Mouse (Mus musculus): ENCODE results near the gene Adam15. TPM values are rescaled to one million over a fixed set of nuclear protein-coding genes. Genes with fewer than 3 reads are reported as not detected.

Adam15 gene
- total and polyA plus RNA-seq, 3 experiments, result 15.3 to 43.2 TPM; not detected in 1

DNA sequence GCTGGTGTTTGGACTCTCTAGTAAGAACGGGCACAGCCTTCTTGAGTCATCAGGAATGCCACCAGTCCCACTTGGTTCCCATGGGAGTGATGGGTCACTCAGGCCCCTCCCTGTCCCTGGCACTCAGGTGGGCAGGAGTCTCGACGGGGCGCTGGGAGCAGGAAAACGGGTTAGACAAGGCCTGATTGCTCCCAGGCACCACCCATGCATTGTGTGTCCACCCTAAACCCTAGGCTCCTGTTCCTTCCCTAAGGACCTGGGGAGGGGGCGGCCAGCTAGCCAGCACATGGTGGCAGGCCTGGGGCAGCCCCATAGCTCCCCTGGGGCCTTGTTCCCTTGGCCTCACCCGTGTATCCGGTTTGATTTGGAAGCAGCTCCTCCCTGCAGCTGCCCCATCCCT is 31.5 kb downstream of the Adam15 start:
- Histone ChIP-seq H3K4me1 (ENCODE audit: control insufficient read depth in 1 of 2, insufficient read depth in 2 of 2, low read length in 2 of 2) (peaks cover 4 to 8% of the 10 kb centered on the region in 2 experiments), H3K9me3 (replicated peaks; ENCODE audit: insufficient read depth, low read length) (no peaks in the 10 kb centered on the region), H3K27ac (ENCODE audit: control insufficient read depth, low read depth, low read length) (no peak overlapping the region), H3K36me3 (ENCODE audit: control insufficient read depth in 1 of 2, insufficient read depth in 2 of 2, low read length in 2 of 2) (no peaks in the 10 kb centered on the region), H3K27me3 (ENCODE audit: control insufficient read depth in 1 of 2, insufficient read depth in 2 of 2, low read length in 2 of 2) (peaks cover 21 to 26% of the 10 kb centered on the region in 2 experiments), H3K79me2 (ENCODE audit: control insufficient read depth, insufficient read depth, low read length, poor library complexity) (no peaks in the 10 kb centered on the region), H3K9ac (ENCODE audit: control insufficient read depth, low read depth, low read length, poor library complexity, severe bottlenecking) (no peak overlapping the region), H3K4me3 (ENCODE audit: control insufficient read depth in 1 of 2, insufficient read depth in 1 of 2, low read depth in 2 of 2, low read length in 2 of 2) (no peak overlapping the region)
- DNase-seq (ENCODE audit: low read depth, low spot score), result no peak
- TF ChIP-seq ZC3H11A (IDR thresholded peaks at IDR 0.05; ENCODE audit: low read depth, low read length) (no peak), ZNF384 (IDR thresholded peaks at IDR 0.05; ENCODE audit: low read depth, low read length) (no peak), CHD1 (IDR thresholded peaks at IDR 0.05; ENCODE audit: low read depth, low read length) (no peak), MYC (IDR thresholded peaks at IDR 0.05; ENCODE audit: low read depth, low read length) (no peak), EP300 (IDR thresholded peaks at IDR 0.05; ENCODE audit: low read depth in 1 of 2, low read length in 2 of 2) (no peak), GATA1 (IDR thresholded peaks at IDR 0.05; ENCODE audit: low read depth, low read length) (no peak), MAFK (IDR thresholded peaks at IDR 0.05; ENCODE audit: borderline replicate concordance, low read depth, low read length) (no peak), POLR2A (IDR thresholded peaks at IDR 0.05; ENCODE audit: control insufficient read depth in 1 of 2, insufficient read depth in 1 of 2, low read depth in 1 of 2, low read length in 2 of 2, poor library complexity in 1 of 2) (no peak), ETS1 (IDR thresholded peaks at IDR 0.05; ENCODE audit: low read depth, low read length) (no peak), MXI1 (IDR thresholded peaks at IDR 0.05; ENCODE audit: low read depth, low read length) (no peak), ZMIZ1 (IDR thresholded peaks at IDR 0.05; ENCODE audit: low read depth, low read length) (no peak), TCF12 (IDR thresholded peaks at IDR 0.05; ENCODE audit: low read depth, low read length) (no peak), TBP (IDR thresholded peaks at IDR 0.05; ENCODE audit: low read depth, low read length) (no peak)

DNA sequence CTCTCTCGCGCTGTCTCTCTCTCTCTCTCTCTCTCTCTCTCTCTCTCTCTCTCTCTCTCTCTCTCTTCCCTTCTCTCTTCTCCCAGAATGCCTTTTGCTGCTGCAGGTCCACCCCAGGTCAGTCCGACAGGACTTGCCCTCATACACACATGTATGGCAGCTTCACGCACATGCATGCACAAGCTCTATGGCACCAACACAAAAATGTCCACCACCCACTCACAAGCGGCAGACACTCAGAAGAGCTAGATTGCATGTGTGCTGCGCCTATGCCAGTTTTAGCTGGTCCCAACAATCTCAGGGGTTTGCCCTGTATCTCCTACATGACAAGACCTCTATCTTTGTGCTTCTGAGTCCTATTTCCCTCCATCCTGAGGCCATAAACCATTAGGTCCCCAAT is 32.5 kb downstream of the Adam15 start:
- 0 out of 2 replicates have a peak, but pooled peaks have one; percentile 11 for TF ChIP-seq SIN3A (IDR thresholded peaks at IDR 0.05; ENCODE audit: low read length)
- no peak for TF ChIP-seq GABPA (IDR thresholded peaks at IDR 0.05; ENCODE audit: low read depth, low read length)
- no peaks in the 10 kb centered on the region for H3K9me3 ChIP-seq (replicated peaks; ENCODE audit: insufficient read depth, low read length)
- H3K4me1 ChIP-seq (ENCODE audit: control insufficient read depth in 1 of 2, insufficient read depth in 2 of 2, low read length in 2 of 2), result peaks cover 4 to 5% of the 10 kb centered on the region in 2 experiments
- no peaks in the 10 kb centered on the region for H3K79me2 ChIP-seq (ENCODE audit: control insufficient read depth, insufficient read depth, low read length, poor library complexity)
- no peak overlapping the region for H3K27ac ChIP-seq (ENCODE audit: control insufficient read depth, low read depth, low read length)
- no peak overlapping the region for H3K9ac ChIP-seq (ENCODE audit: control insufficient read depth, low read depth, low read length, poor library complexity, severe bottlenecking)
- H3K36me3 ChIP-seq (ENCODE audit: control insufficient read depth in 1 of 2, insufficient read depth in 2 of 2, low read length in 2 of 2), result no peaks in the 10 kb centered on the region
- H3K27me3 ChIP-seq (ENCODE audit: control insufficient read depth in 1 of 2, insufficient read depth in 2 of 2, low read length in 2 of 2), result peaks cover 27% of the 10 kb centered on the region in 2 experiments
- DNase-seq (ENCODE audit: low read depth, low spot score), result no peak
- H3K4me3 ChIP-seq (ENCODE audit: control insufficient read depth in 1 of 2, insufficient read depth in 1 of 2, low read depth in 2 of 2, low read length in 2 of 2), result no peak overlapping the region

DNA sequence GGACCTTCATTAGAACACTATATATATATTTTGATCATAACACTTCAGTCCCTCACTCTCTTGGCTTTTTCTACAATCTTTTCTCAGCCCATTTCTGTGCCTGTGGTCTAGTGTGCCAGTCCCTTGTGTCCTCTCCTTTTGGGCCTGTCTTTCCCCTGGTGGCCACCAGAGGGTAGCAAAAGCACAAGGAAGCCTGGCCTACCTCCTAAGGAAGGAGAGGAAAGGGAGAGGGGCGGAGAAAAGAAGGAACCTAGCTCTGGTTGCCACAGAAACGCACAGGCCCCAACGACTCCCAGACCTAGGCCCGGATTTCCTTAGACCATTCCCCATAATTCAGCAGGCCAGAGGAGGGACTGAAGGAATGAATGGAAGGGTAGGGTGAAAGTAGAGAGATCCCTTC is 33.0 kb downstream of the Adam15 start:
- Histone ChIP-seq H3K79me2 (ENCODE audit: control insufficient read depth, insufficient read depth, low read length, poor library complexity) (no peaks in the 10 kb centered on the region), H3K9me3 (replicated peaks; ENCODE audit: insufficient read depth, low read length) (no peaks in the 10 kb centered on the region), H3K27me3 (ENCODE audit: control insufficient read depth in 1 of 2, insufficient read depth in 2 of 2, low read length in 2 of 2) (peaks cover 24 to 25% of the 10 kb centered on the region in 2 experiments), H3K4me1 (ENCODE audit: control insufficient read depth in 1 of 2, insufficient read depth in 2 of 2, low read length in 2 of 2) (peaks cover 0 to 1% of the 10 kb centered on the region in 2 experiments; a peak in 2 of 4 replicates), H3K9ac (ENCODE audit: control insufficient read depth, low read depth, low read length, poor library complexity, severe bottlenecking) (no peak overlapping the region), H3K36me3 (ENCODE audit: control insufficient read depth in 1 of 2, insufficient read depth in 2 of 2, low read length in 2 of 2) (no peaks in the 10 kb centered on the region), H3K27ac (ENCODE audit: control insufficient read depth, low read depth, low read length) (no peak overlapping the region), H3K4me3 (ENCODE audit: control insufficient read depth in 1 of 2, insufficient read depth in 1 of 2, low read depth in 2 of 2, low read length in 2 of 2) (no peak overlapping the region)
- DNase-seq (ENCODE audit: low read depth, low spot score), result peak; percentile 88
- TF ChIP-seq MEF2A (IDR thresholded peaks at IDR 0.05; ENCODE audit: extremely low read depth, insufficient replicate concordance, low read depth, low read length, poor library complexity, severe bottlenecking) (no peak), ZC3H11A (IDR thresholded peaks at IDR 0.05; ENCODE audit: low read depth, low read length) (peak; percentile 94), TCF12 (IDR thresholded peaks at IDR 0.05; ENCODE audit: low read depth, low read length) (no peak), CHD2 (IDR thresholded peaks at IDR 0.05; ENCODE audit: low read length) (no peak), USF1 (IDR thresholded peaks at IDR 0.05; ENCODE audit: low read depth, low read length) (no peak), TAL1 (IDR thresholded peaks at IDR 0.05; ENCODE audit: low read length) (no peak), MXI1 (IDR thresholded peaks at IDR 0.05; ENCODE audit: low read depth, low read length) (no peak), TBP (IDR thresholded peaks at IDR 0.05; ENCODE audit: low read depth, low read length) (no peak), USF2 (IDR thresholded peaks at IDR 0.05; ENCODE audit: borderline replicate concordance in 1 of 2, insufficient read depth in 1 of 2, low read depth in 1 of 2, low read length in 2 of 2) (no peak), CHD1 (IDR thresholded peaks at IDR 0.05; ENCODE audit: low read depth, low read length) (no peak), UBTF (IDR thresholded peaks at IDR 0.05; ENCODE audit: borderline replicate concordance, insufficient read depth, low read depth, low read length) (no peak), POLR2AphosphoS2 (IDR thresholded peaks at IDR 0.05; ENCODE audit: low read length) (no peak), E2F4 (IDR thresholded peaks at IDR 0.05; ENCODE audit: borderline replicate concordance, low read depth, low read length) (no peak), BHLHE40 (IDR thresholded peaks at IDR 0.05; ENCODE audit: borderline replicate concordance, low read depth, low read length) (no peak), MAFK (IDR thresholded peaks at IDR 0.05; ENCODE audit: borderline replicate concordance, low read depth, low read length) (no peak), ELF1 (IDR thresholded peaks at IDR 0.05; ENCODE audit: low read depth, low read length) (peak; percentile 34; the same call in 1 of the 2 replicates), ETS1 (IDR thresholded peaks at IDR 0.05; ENCODE audit: low read depth, low read length) (no peak)

Data from MEL (cell line).